Mouse (Mus musculus): ENCODE measurements around the gene Pcnt. TPM values are rescaled to one million over a fixed set of nuclear protein-coding genes. Genes with fewer than 3 reads are reported as not detected.
A peak's percentile ranks its signal among the peaks of the same experiment; 100 is the strongest.

Gene Pcnt
- total RNA-seq, 1 experiment = 107 TPM

DNA sequence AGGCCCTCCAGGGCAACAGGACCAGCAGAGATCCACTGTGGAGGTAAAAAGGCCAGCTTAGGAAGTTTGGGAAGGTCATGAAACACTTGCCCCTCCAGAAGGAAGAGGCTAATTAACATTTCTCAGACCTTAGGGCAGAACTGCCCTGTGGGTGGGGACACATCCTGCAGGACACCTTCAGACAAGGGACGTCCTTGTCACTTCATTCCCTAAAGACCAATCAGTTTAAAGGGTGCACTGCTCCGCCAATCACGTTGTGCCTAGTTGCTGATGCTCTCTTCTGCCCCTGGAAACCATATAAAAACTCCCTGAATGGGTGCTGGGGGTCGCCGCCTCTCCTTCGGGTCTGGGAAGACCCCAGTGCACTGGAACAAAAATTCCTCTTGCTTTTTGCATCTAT, 20.1 kb upstream of the Pcnt start:
- no peaks in the 10 kb centered on the region for H3K9me3 ChIP-seq (ENCODE audit: control insufficient read depth, insufficient read depth, low read depth, low read length)
- peak overlapping the region; percentile 53 to 59 for H3K4me3 ChIP-seq (ENCODE audit: insufficient read depth in 1 of 2, low read depth in 1 of 2, low read length in 2 of 2, poor library complexity in 1 of 2, severe bottlenecking in 1 of 2)
- H3K36me3 ChIP-seq (ENCODE audit: control insufficient read depth, insufficient read depth, low read length, poor library complexity, severe bottlenecking) = no peaks in the 10 kb centered on the region
- peak overlapping the region; percentile 53; the same call in 1 of the 2 replicates for H3K9ac ChIP-seq (ENCODE audit: insufficient read depth, low read depth, low read length, poor library complexity, severe bottlenecking)
- no peaks in the 10 kb centered on the region; a peak in 1 of 4 replicates for H3K4me1 ChIP-seq (ENCODE audit: control insufficient read depth in 2 of 2, insufficient read depth in 2 of 2, low read length in 2 of 2, poor library complexity in 1 of 2)
- in situ Hi-C loops (cut with MboI; ENCODE audit: low sequenced_read_pairs in 2 of 2, unreplicated experiment in 2 of 2) = no loop called here
- TF ChIP-seq CHD2 (IDR thresholded peaks at IDR 0.05; ENCODE audit: low read depth, low read length) (no peak), HCFC1 (IDR thresholded peaks at IDR 0.05; ENCODE audit: borderline replicate concordance, insufficient read depth, low read length) (no peak), MAFK (IDR thresholded peaks at IDR 0.05; ENCODE audit: insufficient read depth, low read depth, low read length) (no peak)
- no peak for DNase-seq (ENCODE audit: low read depth, low spot score)
- no peak overlapping the region for H3K27ac ChIP-seq (ENCODE audit: insufficient read depth, low read depth, low read length, poor library complexity, severe bottlenecking)

- in situ Hi-C loops (cut with MboI; ENCODE audit: low sequenced_read_pairs in 2 of 2, unreplicated experiment in 2 of 2) = no loop called here
- Histone ChIP-seq H3K4me3 (ENCODE audit: insufficient read depth in 1 of 2, low read depth in 1 of 2, low read length in 2 of 2, poor library complexity in 1 of 2, severe bottlenecking in 1 of 2) (peak overlapping the region in 1 of 2 experiments; percentile 53; a peak in 2 of 4 replicates), H3K9me3 (ENCODE audit: control insufficient read depth, insufficient read depth, low read depth, low read length) (no peaks in the 10 kb centered on the region), H3K4me1 (ENCODE audit: control insufficient read depth in 2 of 2, insufficient read depth in 2 of 2, low read length in 2 of 2, poor library complexity in 1 of 2) (no peaks in the 10 kb centered on the region), H3K27ac (ENCODE audit: insufficient read depth, low read depth, low read length, poor library complexity, severe bottlenecking) (no peak overlapping the region), H3K9ac (ENCODE audit: insufficient read depth, low read depth, low read length, poor library complexity, severe bottlenecking) (no peak overlapping the region), H3K36me3 (ENCODE audit: control insufficient read depth, insufficient read depth, low read length, poor library complexity, severe bottlenecking) (no peaks in the 10 kb centered on the region)
- no peak for TF ChIP-seq CHD2 (IDR thresholded peaks at IDR 0.05; ENCODE audit: low read depth, low read length)
- no peak for TF ChIP-seq MAFK (IDR thresholded peaks at IDR 0.05; ENCODE audit: insufficient read depth, low read depth, low read length)
- no peak for TF ChIP-seq ZNF384 (IDR thresholded peaks at IDR 0.05; ENCODE audit: low read depth, low read length)
- no peak for TF ChIP-seq ZC3H11A (IDR thresholded peaks at IDR 0.05; ENCODE audit: borderline replicate concordance, low read depth, low read length)
- TF ChIP-seq HCFC1 (IDR thresholded peaks at IDR 0.05; ENCODE audit: borderline replicate concordance, insufficient read depth, low read length) = no peak
- DNase-seq (ENCODE audit: low read depth, low spot score) = no peak
These were observed 19.7 kb upstream of the Pcnt start for GRCm38 (mm10) chr10:76462312-76462711.

DNA sequence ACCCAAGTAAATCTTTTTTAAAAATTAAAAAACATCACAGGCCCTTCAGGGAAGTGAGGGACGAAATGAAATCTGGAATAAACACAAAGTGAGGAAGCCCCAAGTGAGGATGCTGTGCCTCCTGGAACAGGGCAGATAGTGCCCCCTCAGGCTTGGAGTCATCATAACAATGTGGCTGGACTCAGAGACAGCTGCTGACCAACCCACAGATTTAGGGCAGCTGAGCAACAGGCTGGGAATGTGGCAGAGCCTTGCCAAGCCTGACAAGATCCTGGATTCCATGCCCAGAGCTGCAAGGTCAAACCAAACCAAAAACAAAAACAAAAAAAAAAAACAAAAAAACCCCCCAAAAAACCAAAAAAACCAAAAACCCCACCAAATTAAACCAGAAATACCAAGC, 18.7 kb upstream of the Pcnt start:
- H3K4me1 ChIP-seq (ENCODE audit: control insufficient read depth in 2 of 2, insufficient read depth in 2 of 2, low read length in 2 of 2, poor library complexity in 1 of 2) = no peaks in the 10 kb centered on the region
- H3K36me3 ChIP-seq (ENCODE audit: control insufficient read depth, insufficient read depth, low read length, poor library complexity, severe bottlenecking) = no peaks in the 10 kb centered on the region
- H3K9ac ChIP-seq (ENCODE audit: insufficient read depth, low read depth, low read length, poor library complexity, severe bottlenecking) = no peak overlapping the region
- no peak overlapping the region for H3K4me3 ChIP-seq (ENCODE audit: insufficient read depth in 1 of 2, low read depth in 1 of 2, low read length in 2 of 2, poor library complexity in 1 of 2, severe bottlenecking in 1 of 2)
- no peak overlapping the region for H3K27ac ChIP-seq (ENCODE audit: insufficient read depth, low read depth, low read length, poor library complexity, severe bottlenecking)
- DNase-seq (ENCODE audit: low read depth, low spot score) = no peak
- no peaks in the 10 kb centered on the region for H3K9me3 ChIP-seq (ENCODE audit: control insufficient read depth, insufficient read depth, low read depth, low read length)
- in situ Hi-C loops (cut with MboI; ENCODE audit: low sequenced_read_pairs in 2 of 2, unreplicated experiment in 2 of 2) = no loop called here
- TF ChIP-seq ZNF384 (IDR thresholded peaks at IDR 0.05; ENCODE audit: low read depth, low read length) (no peak), MAFK (IDR thresholded peaks at IDR 0.05; ENCODE audit: insufficient read depth, low read depth, low read length) (no peak)

DNA sequence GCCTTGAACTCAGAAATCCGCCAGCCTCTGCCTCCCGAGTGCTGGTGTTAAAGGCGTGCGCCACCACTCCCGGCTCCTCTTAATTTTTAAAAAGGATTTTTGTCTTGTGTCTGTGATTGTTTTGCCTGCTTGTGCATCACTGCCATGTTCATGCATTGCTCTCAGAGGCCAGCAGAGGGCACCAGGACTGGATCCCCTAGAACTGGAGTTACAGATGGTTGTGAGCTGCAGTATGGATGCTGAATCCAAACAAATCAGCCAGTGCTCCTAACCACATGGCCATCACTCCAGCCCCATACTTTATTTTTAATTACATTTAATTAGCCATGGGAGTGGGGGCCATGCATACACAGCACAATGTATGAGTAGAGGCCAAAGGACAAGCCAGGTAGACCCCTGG, 12.7 kb upstream of the Pcnt start:
- peak; percentile 38 for DNase-seq (ENCODE audit: low read depth, low spot score)
- Histone ChIP-seq H3K4me3 (ENCODE audit: insufficient read depth in 1 of 2, low read depth in 1 of 2, low read length in 2 of 2, poor library complexity in 1 of 2, severe bottlenecking in 1 of 2) (no peak overlapping the region), H3K27ac (ENCODE audit: insufficient read depth, low read depth, low read length, poor library complexity, severe bottlenecking) (no peak overlapping the region), H3K9ac (ENCODE audit: insufficient read depth, low read depth, low read length, poor library complexity, severe bottlenecking) (no peak overlapping the region), H3K36me3 (ENCODE audit: control insufficient read depth, insufficient read depth, low read length, poor library complexity, severe bottlenecking) (no peaks in the 10 kb centered on the region), H3K9me3 (ENCODE audit: control insufficient read depth, insufficient read depth, low read depth, low read length) (no peaks in the 10 kb centered on the region), H3K4me1 (ENCODE audit: control insufficient read depth in 2 of 2, insufficient read depth in 2 of 2, low read length in 2 of 2, poor library complexity in 1 of 2) (no peaks in the 10 kb centered on the region; a peak in 1 of 4 replicates)
- in situ Hi-C loops (cut with MboI; ENCODE audit: low sequenced_read_pairs in 2 of 2, unreplicated experiment in 2 of 2) = no loop called here
- TF ChIP-seq MAFK (IDR thresholded peaks at IDR 0.05; ENCODE audit: insufficient read depth, low read depth, low read length) (no peak), CHD2 (IDR thresholded peaks at IDR 0.05; ENCODE audit: low read depth, low read length) (no peak), ZC3H11A (IDR thresholded peaks at IDR 0.05; ENCODE audit: borderline replicate concordance, low read depth, low read length) (no peak), ZNF384 (IDR thresholded peaks at IDR 0.05; ENCODE audit: low read depth, low read length) (no peak), HCFC1 (IDR thresholded peaks at IDR 0.05; ENCODE audit: borderline replicate concordance, insufficient read depth, low read length) (no peak)

- in situ Hi-C loops (cut with MboI; ENCODE audit: low sequenced_read_pairs in 2 of 2, unreplicated experiment in 2 of 2) = no loop called here
- DNase-seq (ENCODE audit: low read depth, low spot score) = no peak
- H3K4me3 ChIP-seq (ENCODE audit: insufficient read depth in 1 of 2, low read depth in 1 of 2, low read length in 2 of 2, poor library complexity in 1 of 2, severe bottlenecking in 1 of 2) = no peak within 1 kb of the TSS
These were observed 6.3 kb upstream of the Pcnt start, which contains the start of gene 2610028H24Rik for GRCm38 (mm10) chr10:76448851-76449250. TSS of gene 2610028H24Rik (plus strand) at chr10:76449081.

More at GRCm38 (mm10) chr10:76448851-76449250, 6.3 kb upstream of the Pcnt start, which contains the start of gene 2610028H24Rik:
- H3K9ac ChIP-seq (ENCODE audit: insufficient read depth, low read depth, low read length, poor library complexity, severe bottlenecking) = no peak within 1 kb of the TSS
- TF ChIP-seq ZC3H11A (IDR thresholded peaks at IDR 0.05; ENCODE audit: borderline replicate concordance, low read depth, low read length) (no peak), ZNF384 (IDR thresholded peaks at IDR 0.05; ENCODE audit: low read depth, low read length) (no peak), HCFC1 (IDR thresholded peaks at IDR 0.05; ENCODE audit: borderline replicate concordance, insufficient read depth, low read length) (no peak), MAFK (IDR thresholded peaks at IDR 0.05; ENCODE audit: insufficient read depth, low read depth, low read length) (no peak), CHD2 (IDR thresholded peaks at IDR 0.05; ENCODE audit: low read depth, low read length) (no peak)
- no peaks in the 10 kb centered on the region for H3K36me3 ChIP-seq (ENCODE audit: control insufficient read depth, insufficient read depth, low read length, poor library complexity, severe bottlenecking)
- H3K4me1 ChIP-seq (ENCODE audit: control insufficient read depth in 2 of 2, insufficient read depth in 2 of 2, low read length in 2 of 2, poor library complexity in 1 of 2) = peaks cover 0 to 3% of the 10 kb centered on the region in 2 experiments; a peak in 1 of 4 replicates
- H3K27ac ChIP-seq (ENCODE audit: insufficient read depth, low read depth, low read length, poor library complexity, severe bottlenecking) = no peak within 1 kb of the TSS
- H3K9me3 ChIP-seq (ENCODE audit: control insufficient read depth, insufficient read depth, low read depth, low read length) = no peaks in the 10 kb centered on the region

Measured in ES-E14 (cell line).